28 mouse cellular contexts compared by ENCODE assay signal in genomic region chr6:85459621-85460020, GRCm38 (mm10). TPM values are rescaled to one million over a fixed set of nuclear protein-coding genes. Genes with fewer than 3 reads are reported as not detected.
"Had no signal": no experiment of that assay in that cellular context is flagged by ENCODE, and none has a peak within 500 bp of the region (broad histone marks: within the 10 kb centered on the region; RNA-seq: fewer than 3 reads in every experiment).

No protein-coding gene starts in this region.

- H3K27ac ChIP-seq: limb, embryonic 10.5 days; limb, embryonic 13.5 days; liver, embryonic 13.5 days; macrophage; midbrain, embryonic 13.5 days had no signal

- H3K27me3 ChIP-seq: limb, embryonic 13.5 days; liver, embryonic 13.5 days; midbrain, embryonic 13.5 days had no signal

- H3K4me3 ChIP-seq: limb, embryonic 10.5 days; limb, embryonic 13.5 days; liver, embryonic 13.5 days; midbrain, embryonic 13.5 days had no signal

- DNase-seq: kidney, adult 18-20 months; kidney, adult 9 months; kidney, postnatal 14 days; kidney, postnatal 4 days; layer of hippocampus, adult 9-11 months; layer of hippocampus, postnatal 36 days; liver; liver, embryonic 13.5 days; lung, embryonic 14.5 days; right cerebral cortex, postnatal 4 days; thymus, postnatal 25 days had no signal

- H3K9ac ChIP-seq: limb, embryonic 13.5 days; liver, embryonic 13.5 days; lung, embryonic 14.5 days; midbrain, embryonic 13.5 days had no signal

- H3K4me1 ChIP-seq: limb, embryonic 10.5 days had no signal

RNA-seq across cellular contexts. Expression of gene Noto, which starts 35.9 kb away (rescaled TPM):
- total RNA-seq: layer of hippocampus, adult 18-20 months; layer of hippocampus, postnatal 36 days; left cerebral cortex, adult 8-10 months; left cerebral cortex, postnatal 14 days; megakaryocyte, adult 5-6 weeks had no signal
- polyA plus RNA-seq: intestine, embryonic 16.5 days; kidney, embryonic 16.5 days; limb, embryonic 10.5 days; limb, embryonic 13.5 days; liver, embryonic 13.5 days; liver, embryonic 16.5 days; macrophage; midbrain, embryonic 13.5 days; midbrain, embryonic 16.5 days; neural tube, embryonic 11.5 days; neural tube, embryonic 14.5 days; stomach, embryonic 14.5 days; thymus, postnatal 0 days had no signal

RNA-seq across cellular contexts. Expression of gene Fbxo41, which starts 43.2 kb away (rescaled TPM):
- total RNA-seq: megakaryocyte, adult 5-6 weeks had no signal
- polyA plus RNA-seq: liver, embryonic 13.5 days; liver, embryonic 16.5 days; lung, postnatal 0 days; macrophage had no signal
